Mouse (Mus musculus) testis, adult 2 months (tissue): ENCODE data around the gene Casp6.

Source experiments
- CTCF ChIP-seq: fragments of 200-500 bp; IDR thresholded peaks from 2 replicates; pipeline ENCODE4 v1.5.1; 2012; ENCODE audit warnings: low read depth, mild to moderate bottlenecking, inconsistent platforms, low read length, moderate library complexity; ENCODE audit not compliant: control insufficient read depth, insufficient read depth, insufficient replicate concordance
- POLR2A ChIP-seq: fragments of 200-500 bp; IDR thresholded peaks from 2 replicates; pipeline ENCODE4 v1.6.1; 2012; ENCODE audit warnings: low read depth, mild to moderate bottlenecking, inconsistent platforms, low read length, moderate library complexity; ENCODE audit not compliant: control insufficient read depth

GRCm38 (mm10) chr3:129877327-129877726, 23.9 kb upstream of the Casp6 start:
- no peak for TF ChIP-seq POLR2A
- no peak for TF ChIP-seq CTCF
